Mouse (Mus musculus): ENCODE measurements around the gene Fyn.

Gene Fyn

GRCm38 (mm10) chr10:39471040-39471713 lies 102.5 kb downstream of the Fyn start:
- DNase-seq (ENCODE audit: low spot score in 2 of 2), result no peak

- peak; percentile 53 to 58 for DNase-seq (ENCODE audit: low spot score in 2 of 2)
These were observed 103.3 kb downstream of the Fyn start for GRCm38 (mm10) chr10:39471714-39472531.

- no peak for DNase-seq (ENCODE audit: low spot score in 2 of 2)
These were observed 104.3 kb downstream of the Fyn start for GRCm38 (mm10) chr10:39472923-39473322.

DNA sequence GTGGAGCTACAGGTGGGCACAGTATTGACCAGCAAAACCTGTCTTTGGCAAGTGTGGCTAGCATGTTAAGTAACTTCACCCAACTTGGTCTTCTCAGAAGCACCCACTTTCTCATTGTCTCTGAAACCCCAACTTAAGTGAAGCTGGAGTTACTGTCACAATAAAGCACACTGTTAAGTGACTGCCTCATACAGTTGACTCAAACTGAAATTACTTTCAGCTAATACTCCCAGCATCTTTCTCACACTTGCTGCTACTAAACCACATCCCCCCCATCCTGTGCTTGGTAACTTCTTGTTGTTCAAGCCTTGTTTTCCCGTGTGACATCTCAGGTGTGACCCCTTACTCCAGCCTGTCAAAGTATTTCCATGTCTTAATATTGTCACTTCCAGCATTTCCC lies 110.7 kb downstream of the Fyn start:
- no peak for DNase-seq (ENCODE audit: low spot score in 2 of 2)

GRCm38 (mm10) chr10:39484382-39484826 lies 115.7 kb downstream of the Fyn start:
- no peak for DNase-seq (ENCODE audit: low spot score in 2 of 2)

DNA sequence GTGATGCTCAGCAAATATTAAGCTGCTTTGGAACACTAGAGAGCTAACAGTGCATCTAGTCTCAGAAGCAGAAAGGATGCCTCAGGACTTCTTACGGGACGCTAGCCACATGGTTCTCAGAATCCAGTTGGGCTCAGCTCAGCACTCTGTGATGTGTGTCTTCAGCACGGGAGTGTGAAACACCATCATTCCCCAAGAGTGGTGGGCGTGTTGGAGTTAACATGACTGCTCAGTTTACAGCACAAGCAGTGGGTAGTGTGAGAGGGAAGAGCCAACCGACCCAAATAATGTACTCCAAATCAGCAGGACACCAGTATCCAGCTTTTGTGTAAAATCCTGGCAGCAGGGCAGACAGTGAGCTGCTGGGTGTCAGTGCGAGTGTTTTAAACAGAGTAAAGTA lies 116.2 kb downstream of the Fyn start:
- DNase-seq (ENCODE audit: low spot score in 2 of 2), result no peak

GRCm38 (mm10) chr10:39485939-39486338 lies 117.3 kb downstream of the Fyn start:
- DNase-seq (ENCODE audit: low spot score in 2 of 2), result no peak

GRCm38 (mm10) chr10:39486501-39487450 lies 118.1 kb downstream of the Fyn start:
- no peak for DNase-seq (ENCODE audit: low spot score in 2 of 2)

GRCm38 (mm10) chr10:39487740-39488415 lies 119.2 kb downstream of the Fyn start:
- DNase-seq (ENCODE audit: low spot score in 2 of 2), result no peak

DNA sequence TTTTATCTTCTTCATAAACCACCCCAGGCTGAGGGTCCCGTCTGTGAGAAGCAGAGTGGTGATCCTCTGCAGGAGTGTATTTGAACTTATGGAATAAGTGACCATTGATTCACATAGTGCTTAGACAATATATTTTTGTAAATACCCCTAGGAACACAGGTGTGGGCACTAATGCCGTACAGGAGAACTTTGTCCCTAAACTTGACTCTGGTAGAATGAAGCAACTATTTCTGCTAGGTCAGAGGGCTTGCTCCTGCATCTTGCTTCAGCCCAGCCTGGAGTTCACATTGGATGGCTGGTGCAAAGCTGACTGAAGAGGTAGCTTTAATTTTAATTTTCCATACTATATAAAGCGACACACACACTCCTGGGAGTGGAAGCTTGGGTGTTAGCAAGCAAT lies 119.9 kb downstream of the Fyn start:
- DNase-seq (ENCODE audit: low spot score in 2 of 2), result no peak

DNA sequence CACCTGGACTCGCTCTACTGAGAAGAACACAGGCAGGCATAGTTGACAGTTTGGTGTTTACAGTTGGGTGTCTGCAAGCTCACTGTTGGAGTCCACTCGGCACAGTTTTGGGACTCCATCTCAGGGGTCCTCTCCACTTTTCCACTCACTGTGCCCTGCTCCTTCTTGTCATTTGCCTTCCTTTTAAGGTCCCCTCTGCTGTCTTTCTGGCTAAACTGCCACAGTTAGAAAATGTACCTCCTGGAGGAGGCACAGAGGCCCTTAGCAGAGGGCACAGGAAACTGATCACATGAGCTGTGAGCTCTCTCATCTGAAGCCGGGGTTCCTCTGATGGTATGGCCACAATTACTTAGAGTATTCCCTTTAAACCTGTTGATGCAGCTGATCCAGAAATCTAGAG lies 120.3 kb downstream of the Fyn start:
- DNase-seq (ENCODE audit: low spot score in 2 of 2), result no peak

DNA sequence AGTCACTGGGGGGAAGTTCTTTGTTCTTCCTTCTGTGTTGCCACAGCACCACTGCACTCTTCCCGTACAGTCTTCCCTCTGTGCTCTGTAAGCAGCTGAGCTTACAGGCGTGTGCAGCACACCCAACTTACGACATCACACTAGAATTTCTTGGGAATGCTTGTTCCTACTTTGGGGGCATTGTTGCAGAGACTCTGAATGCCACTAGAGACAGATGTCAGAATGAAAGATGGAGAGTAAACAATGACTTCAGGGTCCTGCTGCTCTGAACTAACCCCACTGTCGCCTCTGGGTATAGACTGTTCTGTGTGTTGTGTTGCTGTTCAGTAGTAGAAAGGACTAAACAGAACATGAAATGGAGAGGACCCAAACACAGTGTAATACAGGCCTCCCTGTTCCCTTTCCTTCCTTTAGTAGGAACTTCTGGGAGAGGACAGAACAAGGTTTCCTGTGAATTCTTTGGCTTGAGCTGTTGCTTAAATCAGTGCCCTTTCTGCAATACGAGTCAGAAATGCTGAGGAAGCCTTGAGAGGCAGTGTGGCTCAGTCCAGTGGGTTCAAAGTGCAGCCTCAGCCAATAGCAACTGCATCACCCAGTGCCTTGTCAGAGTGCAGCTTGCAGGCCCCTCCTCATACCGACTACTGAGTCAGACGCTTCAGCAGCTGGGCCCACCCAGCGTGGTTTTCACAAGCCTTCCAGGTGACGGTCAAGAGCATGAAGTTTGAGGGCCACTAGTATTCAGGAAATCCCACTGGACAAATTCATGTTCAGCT lies 121.9 kb downstream of the Fyn start:
- DNase-seq (ENCODE audit: low spot score in 2 of 2), result no peak

GRCm38 (mm10) chr10:39492146-39492545 lies 123.5 kb downstream of the Fyn start:
- no peak for DNase-seq (ENCODE audit: low spot score in 2 of 2)

- DNase-seq (ENCODE audit: low spot score in 2 of 2), result no peak
These were observed 124.4 kb downstream of the Fyn start for GRCm38 (mm10) chr10:39493007-39493406.

GRCm38 (mm10) chr10:39498641-39499040 lies 130.0 kb downstream of the Fyn start:
- DNase-seq (ENCODE audit: low spot score in 2 of 2), result no peak

DNA sequence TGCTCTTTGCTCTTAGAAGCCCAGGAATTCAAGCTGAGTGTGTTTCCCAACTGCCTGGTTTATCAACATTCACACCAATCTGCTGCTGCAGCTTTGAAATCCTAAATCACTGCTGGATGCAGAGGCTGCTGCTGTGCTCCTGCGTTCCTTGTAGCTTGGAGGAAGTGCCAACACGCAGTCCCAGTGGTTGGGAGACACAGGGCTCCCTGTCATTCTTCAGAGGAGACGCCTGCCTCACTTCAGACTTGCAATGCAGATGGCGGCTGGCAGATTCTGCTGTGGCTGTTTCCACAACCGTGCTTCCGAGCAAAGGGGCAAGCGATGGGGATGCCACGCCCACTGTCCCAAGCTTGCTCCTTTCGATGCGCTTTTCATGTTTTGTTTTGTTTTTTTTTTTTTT lies 132.9 kb downstream of the Fyn start:
- no peak for DNase-seq (ENCODE audit: low spot score in 2 of 2)

GRCm38 (mm10) chr10:39501977-39502706 lies 133.5 kb downstream of the Fyn start:
- DNase-seq (ENCODE audit: low spot score in 2 of 2), result peak; percentile 70 to 83

- no peak for DNase-seq (ENCODE audit: low spot score in 2 of 2)
These were observed 134.7 kb downstream of the Fyn start for GRCm38 (mm10) chr10:39503331-39503730.

- DNase-seq (ENCODE audit: low spot score in 2 of 2), result no peak
These were observed 136.4 kb downstream of the Fyn start for GRCm38 (mm10) chr10:39505007-39505406.

- no peak for DNase-seq (ENCODE audit: low spot score in 2 of 2)
These were observed 137.0 kb downstream of the Fyn start for GRCm38 (mm10) chr10:39505621-39506020.

Data from heart, adult 9 months (tissue).